Mouse (Mus musculus): Measurements from ENCODE around the gene Gm20388.
"Not testable (repeated sequence)": the region's sequence is repeated elsewhere in the genome, so short reads cannot be mapped to it uniquely, and the experiment has no call there.

DNA sequence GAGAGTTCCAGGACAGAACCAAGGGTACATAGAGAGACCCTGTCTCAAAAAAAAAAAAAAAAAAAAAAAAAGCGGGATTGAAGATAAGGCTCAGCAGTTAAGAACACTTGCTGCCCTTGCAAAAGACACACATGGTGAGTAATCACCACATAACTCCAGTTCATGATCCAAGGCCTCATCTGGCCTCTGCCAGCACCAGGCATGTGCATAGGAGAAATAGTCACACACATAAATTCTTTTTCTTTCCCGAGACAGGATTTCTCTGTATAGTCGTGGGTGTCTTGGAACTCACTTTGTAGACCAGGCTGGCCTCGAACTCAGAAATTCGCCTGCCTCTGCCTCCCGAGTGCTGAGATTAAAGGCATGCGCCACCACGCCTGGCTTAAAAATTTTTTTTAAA, 3347.0 kb downstream of the Gm20388 start:
- TF ChIP-seq CTCF (IDR thresholded peaks at IDR 0.05; ENCODE audit: borderline replicate concordance, extremely low read depth, insufficient read depth, insufficient read length); POLR2A (IDR thresholded peaks at IDR 0.05; ENCODE audit: borderline replicate concordance, extremely low read depth, insufficient read depth, insufficient read length, poor library complexity, severe bottlenecking): not testable (repeated sequence)

All from brain, embryonic 14.5 days (tissue).